Mouse (Mus musculus) urinary bladder, postnatal 14 days (tissue): ENCODE results near the gene Lrba.

Experiments used
- DNase-seq: peaks from one replicate; pipeline ENCODE4 v3.0.0; 2021; ENCODE audit warnings: low spot score

The Lrba gene

GRCm38 (mm10) chr3:86224564-86225421 lies at the start of gene Lrba:
Gene Lrba, plus strand, starts transcription at chr3:86224680.
- DNase-seq, result peak; percentile 85

DNA sequence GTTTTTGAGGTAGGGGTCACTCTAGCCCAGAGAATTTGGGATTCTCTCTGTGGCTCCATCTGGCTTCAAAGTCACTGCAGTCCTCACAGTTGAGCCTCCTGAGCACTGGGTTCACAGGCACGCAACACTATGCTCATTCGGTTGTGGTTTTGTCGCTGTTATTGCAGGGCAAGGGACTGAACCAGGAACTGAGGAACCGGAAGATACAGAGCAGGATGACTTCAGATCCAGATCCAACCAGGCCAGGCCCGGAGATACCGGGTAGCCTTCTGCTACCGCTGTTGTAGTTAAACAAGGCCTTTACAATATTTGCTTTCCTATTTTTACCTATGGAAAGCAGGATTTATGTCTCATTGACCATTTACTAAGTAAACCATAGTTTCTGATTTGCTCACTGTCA lies 44.8 kb upstream of the Lrba start:
- no peak for DNase-seq

- DNase-seq, result no peak
Measured at GRCm38 (mm10) chr3:86181107-86181506, 43.4 kb upstream of the Lrba start.

DNA sequence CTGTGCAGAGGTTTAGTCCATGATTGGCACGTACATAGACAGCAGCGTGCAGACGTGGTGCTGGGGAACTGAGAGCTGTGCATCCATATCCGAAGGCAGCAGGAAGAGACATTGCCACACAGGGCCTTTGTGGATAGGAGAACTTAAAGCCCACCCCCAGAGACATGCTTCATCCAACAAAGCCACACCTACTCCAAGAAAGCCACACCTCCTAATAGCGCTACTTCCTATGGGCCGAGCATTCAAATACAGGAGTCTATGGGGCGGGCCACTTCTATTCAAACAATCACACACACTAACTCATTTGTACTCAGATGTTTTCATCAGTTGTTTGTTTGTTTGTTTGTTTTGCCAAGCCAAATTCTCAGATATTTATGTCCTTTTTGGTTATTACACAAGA lies 39.9 kb upstream of the Lrba start:
- DNase-seq, result no peak

- no peak for DNase-seq
Measured at GRCm38 (mm10) chr3:86187736-86188389, 36.6 kb upstream of the Lrba start.

GRCm38 (mm10) chr3:86195981-86196380 lies 28.5 kb upstream of the Lrba start:
- DNase-seq, result no peak

DNA sequence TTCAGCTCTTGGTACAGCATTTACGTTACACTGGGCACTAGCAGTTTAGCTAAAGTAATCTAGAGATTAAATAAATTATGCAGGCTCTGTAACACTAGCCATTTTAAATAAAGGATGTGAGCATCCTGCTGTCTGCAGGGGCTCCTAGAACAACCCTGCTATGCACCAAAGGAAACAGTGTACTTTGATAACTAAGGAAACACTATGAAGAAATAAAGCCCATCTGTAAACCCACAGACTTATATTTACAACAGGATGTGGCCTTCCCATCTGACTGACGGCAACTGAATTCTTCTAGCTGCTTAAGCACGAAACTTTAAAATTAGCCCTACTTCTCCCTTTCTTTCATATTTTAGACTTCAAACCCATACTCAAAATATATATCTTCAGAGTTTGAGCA lies 28.0 kb upstream of the Lrba start:
- no peak for DNase-seq

- DNase-seq, result no peak
Measured at GRCm38 (mm10) chr3:86201645-86202175, 22.8 kb upstream of the Lrba start.

DNA sequence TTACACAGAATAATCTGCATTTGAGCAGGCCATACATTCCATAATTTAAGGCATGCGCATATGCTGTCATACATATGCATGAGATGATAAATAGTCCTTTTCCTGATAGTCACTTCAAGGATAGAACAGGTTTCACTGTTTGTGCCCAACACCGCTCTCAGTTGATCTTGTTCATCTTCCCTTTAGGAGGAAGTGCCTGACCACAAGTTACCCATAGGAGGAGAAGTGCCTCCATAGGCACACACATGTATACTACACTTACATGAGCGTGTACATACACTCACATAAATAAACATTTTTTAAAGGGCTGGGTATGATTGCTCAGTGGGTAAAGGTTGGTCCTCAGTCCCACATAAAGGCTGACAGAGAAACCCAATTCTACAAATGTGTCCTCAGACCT lies 22.0 kb upstream of the Lrba start:
- DNase-seq, result no peak

GRCm38 (mm10) chr3:86204608-86205358 lies 19.7 kb upstream of the Lrba start:
- no peak for DNase-seq

DNA sequence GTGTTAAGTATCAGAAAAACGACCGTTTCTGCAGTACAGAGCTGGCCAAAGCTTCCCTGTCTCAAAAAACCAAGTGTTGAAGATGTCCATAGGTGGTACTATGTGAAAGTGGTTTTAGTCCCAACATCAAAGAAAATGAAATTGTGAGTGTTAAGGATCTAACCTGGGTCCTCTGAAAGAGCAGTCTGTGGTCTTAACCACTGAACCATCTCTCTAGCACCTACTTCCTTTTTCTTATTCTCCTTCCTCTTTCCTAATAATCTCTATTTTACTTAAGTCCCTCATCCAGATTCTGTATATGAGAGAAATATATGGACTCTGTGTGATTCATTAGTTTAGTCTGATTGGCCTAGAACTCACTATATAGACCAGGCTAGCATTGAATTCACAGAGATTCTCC lies 17.9 kb upstream of the Lrba start:
- DNase-seq, result no peak

DNA sequence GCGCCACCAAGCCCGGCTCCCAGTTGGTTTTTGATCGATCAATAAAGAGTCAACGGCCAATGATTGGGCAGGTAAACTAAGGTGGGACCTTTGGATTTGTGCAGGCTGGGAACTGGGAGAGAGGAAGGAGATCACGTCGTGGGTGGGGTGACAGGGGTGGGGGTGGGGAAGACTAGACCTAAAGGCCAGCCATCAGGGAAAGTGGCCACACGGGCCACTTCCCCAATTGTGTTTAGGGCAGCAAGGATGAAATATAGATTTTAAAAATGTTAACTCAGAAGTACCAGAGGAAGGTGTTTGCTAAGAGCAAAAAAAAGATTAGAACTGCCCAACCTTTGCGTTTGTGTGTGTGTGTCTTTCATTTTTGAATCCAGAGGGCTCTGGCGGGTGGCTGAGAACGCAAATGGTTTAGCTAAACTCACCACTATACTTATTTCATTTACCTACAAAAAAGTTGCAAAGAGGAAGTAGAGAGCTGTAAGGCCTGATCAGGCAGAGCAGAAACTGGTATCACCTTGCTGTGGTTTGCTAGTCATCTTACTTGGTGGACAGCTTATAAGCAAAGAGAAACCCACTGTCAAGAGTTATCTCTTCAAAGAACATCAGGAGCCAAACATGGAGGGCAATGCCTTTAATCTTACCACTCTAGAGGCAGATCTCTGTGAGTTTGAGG lies 14.1 kb upstream of the Lrba start:
- DNase-seq, result no peak

GRCm38 (mm10) chr3:86210959-86211358 lies 13.5 kb upstream of the Lrba start:
- DNase-seq, result no peak

DNA sequence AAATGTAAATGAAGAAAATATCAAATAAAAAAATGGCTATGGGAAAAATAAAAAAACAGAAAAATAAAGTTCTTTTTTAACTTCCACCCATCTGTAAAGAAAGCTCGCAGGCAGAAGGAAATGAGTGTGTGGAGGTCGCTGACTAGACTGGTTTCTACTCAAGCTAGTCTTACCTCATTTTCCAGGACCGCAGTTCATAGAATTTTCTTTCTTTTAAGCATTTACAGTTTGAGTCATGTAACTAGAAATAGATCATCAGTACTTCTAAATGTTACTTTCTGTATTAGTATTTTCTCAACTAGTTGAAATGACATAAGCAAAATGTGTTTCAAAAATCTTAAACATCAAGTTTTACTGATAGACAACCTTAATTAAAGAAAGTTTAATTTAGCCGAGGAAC lies 10.2 kb upstream of the Lrba start:
- no peak for DNase-seq

DNA sequence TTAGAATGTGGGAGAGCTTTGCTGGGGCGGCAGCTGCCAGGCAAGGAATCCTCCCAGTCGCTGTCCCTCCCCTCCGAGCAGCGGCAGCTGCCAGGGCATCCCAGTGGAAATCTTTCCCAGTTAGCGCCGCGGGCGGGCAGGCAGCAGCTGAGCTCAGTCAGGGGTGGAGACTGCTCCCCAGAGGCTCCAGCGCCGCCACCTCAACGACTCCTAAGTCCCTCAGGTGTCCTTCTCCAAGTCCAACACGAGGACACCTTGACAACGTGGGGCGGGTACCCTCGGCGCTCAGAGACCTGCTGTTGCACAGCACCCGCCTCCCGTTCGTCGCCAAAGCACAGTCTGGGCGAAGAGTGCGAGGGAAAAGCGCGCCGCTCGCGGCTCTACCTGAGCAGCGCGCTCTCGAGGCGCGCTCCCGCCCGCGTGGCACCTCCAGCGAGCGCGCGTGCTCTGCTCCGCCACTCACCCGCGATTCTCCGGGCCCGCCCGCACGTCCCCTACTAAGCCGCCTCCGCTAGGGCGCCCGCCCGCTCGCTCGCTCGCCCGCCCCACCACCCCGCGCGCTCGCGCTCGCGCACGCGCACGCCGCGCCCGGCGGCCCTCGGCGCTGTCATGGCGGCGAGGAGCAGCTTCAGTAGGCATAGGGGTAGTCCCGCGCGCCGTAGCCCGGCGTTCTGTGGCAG lies 706 bp upstream of the Lrba start:
- peak; percentile 90 for DNase-seq

DNA sequence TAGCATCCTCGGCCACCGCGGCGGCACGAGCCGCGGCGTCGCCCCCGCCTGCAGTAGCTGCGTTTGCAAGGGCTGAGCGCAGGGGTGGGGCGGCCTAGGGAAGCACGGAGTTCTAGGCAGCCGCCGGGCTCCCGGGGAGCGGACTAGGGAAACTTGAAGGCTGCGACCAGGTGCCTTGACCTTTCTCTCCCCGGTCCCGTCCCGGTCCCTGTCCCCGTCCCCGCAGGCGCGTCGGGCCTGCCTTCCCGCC lies 241 bp upstream of the Lrba start:
- DNase-seq, result no peak

GRCm38 (mm10) chr3:86231532-86232086 lies 7.1 kb downstream of the Lrba start:
- no peak for DNase-seq

DNA sequence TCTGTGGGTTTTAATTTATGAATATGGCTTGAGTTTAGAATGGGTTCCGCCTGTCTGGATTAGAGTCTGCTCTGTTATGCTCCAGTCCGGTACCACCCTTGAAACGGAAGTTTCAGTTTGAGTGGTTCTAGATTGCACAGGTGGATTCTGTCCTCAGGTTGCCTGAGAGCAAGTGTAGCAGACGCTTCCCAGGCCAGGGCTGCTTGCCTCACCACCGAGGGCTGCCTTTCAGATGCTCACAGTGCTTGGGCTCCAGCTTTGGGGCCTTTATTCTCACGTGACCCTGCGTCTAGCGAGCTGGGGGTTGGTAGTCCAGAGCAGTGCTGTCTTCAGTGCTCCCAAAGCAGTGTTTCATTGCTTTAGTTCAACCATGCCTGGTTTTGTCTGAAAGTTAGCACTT lies 22.7 kb downstream of the Lrba start:
- DNase-seq, result no peak

DNA sequence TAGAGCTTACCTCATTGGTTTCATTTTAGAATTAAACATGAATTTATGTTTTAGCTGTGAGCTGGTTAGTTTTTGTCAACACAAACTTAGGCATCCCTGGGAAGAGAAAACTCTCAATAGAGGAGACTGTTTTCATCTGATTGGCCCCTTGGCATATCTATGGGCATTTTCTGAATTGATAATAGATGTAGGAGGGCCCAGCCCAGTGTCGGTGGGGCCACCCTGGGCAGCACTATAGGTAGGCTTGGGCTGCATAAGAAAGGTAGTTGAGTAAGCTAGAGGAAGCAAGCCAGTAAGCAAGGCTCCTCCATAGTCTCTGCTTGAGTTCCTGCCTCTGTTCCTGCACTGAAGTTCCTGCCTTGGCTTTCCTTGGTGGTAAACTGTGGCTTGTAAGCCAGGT lies 26.7 kb downstream of the Lrba start:
- no peak for DNase-seq

DNA sequence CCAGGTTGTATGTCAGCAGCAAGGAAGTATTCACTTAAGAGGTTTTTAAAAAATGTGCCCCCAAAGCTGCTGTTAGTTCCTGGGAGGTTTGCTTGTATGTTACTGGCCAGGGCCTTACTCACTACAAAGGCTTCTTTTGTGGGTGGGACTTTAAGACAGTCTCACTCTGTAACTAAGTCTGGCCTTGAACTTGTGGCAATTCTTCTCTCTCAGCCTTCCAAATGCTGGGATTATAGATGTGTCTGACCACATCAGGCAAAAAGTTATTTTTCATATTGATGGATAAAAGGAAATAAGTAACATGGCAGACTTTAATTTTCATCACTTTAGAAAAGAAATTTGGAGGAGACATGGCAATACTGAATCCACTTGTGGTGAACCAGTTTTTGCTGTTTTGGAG lies 28.1 kb downstream of the Lrba start:
- DNase-seq, result no peak

- peak; percentile 42 for DNase-seq
Measured at GRCm38 (mm10) chr3:86253071-86253470, 28.6 kb downstream of the Lrba start.

DNA sequence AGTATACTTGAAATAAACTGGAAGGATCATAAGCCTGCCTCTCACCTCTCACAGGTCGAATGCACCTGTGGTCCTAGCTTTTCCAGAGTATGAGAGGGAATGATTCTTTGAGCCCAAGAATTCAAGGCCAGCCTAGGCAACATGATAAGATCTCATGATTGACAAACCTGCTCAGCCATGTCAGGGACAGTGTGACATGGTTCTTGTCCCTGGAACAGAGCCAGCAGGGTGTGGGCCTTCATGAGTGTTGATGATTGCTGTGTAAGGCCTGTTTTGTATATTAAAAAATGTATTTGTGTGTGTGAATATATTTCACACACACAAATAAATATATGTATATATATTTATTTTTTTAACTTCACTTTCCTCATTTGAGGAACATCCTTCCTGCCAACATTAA lies 29.3 kb downstream of the Lrba start:
- DNase-seq, result peak; percentile 42
